Mouse (Mus musculus): ENCODE results near the gene Gucy2c. TPM values are rescaled to one million over a fixed set of nuclear protein-coding genes. Genes with fewer than 3 reads are reported as not detected.

The Gucy2c gene
- polyA plus RNA-seq, 1 experiment from 2014 or later, result 0.18 TPM

DNA sequence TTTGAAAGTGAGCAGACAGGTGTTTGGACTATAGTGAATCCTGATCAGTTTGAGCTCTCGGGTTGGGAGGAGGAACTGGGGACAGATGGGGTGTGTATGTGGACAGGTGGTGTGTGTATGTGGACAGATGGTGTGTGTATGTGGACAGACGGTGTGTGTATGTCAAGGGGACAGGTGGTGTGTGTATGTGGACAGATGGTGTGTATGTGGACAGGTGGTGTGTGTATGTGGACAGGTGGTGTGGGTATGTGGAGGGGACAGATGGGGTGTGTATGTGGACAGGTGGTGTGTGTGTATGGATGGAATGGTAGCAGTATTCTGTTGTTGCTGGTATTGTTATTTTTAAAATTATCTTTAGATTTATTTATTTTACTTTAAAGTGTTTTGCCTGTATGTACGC, 79.7 kb downstream of the Gucy2c start:
- H3K9ac ChIP-seq (ENCODE audit: low read length), result no peak overlapping the region
- ATAC-seq, result no peak

DNA sequence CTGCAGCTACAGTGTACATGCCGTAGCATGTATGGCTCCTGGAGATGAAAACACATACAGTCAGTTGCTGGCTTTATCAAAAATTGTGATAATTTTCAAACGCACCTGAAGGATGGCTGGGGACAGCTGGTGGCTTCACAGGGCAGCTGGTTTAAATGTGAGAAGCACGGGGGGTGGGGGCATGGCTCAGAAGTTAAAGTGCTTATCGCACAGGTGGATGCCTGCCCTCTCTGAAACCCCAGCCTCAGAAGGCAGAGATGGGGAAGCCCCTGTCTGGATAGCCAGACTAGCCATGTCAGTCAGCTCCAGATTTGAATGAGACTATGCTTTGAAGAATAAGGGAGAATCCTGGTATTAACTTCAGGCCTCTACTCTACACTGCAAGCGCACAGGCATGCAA, 80.4 kb downstream of the Gucy2c start:
- Histone ChIP-seq H3K4me2 (ENCODE audit: low read length) (no peak overlapping the region), H3K27ac (ENCODE audit: low read depth, low read length) (no peak overlapping the region), H3K36me3 (ENCODE audit: control insufficient read depth, insufficient read depth, low read length) (no peaks in the 10 kb centered on the region), H3K27me3 (replicated peaks; ENCODE audit: control insufficient read depth, insufficient read depth, low read length) (no peaks in the 10 kb centered on the region), H3K4me1 (ENCODE audit: control insufficient read depth, insufficient read depth, low read length) (no peaks in the 10 kb centered on the region), H3K9ac (ENCODE audit: low read length) (no peak overlapping the region), H3K9me3 (replicated peaks; ENCODE audit: control insufficient read depth, low read length) (no peaks in the 10 kb centered on the region), H3K4me3 (ENCODE audit: low read depth, low read length) (no peak overlapping the region)
- WGBS, result 86% methylated on average over 5 of the region's 5 CpGs
- no peak for DNase-seq (ENCODE audit: low spot score)
- no peak for ATAC-seq

More for the DNA sequence above, 79.7 kb downstream of the Gucy2c start:
- Histone ChIP-seq H3K36me3 (ENCODE audit: control insufficient read depth, insufficient read depth, low read length) (no peaks in the 10 kb centered on the region), H3K4me3 (ENCODE audit: low read depth, low read length) (no peak overlapping the region), H3K9me3 (replicated peaks; ENCODE audit: control insufficient read depth, low read length) (no peaks in the 10 kb centered on the region), H3K27ac (ENCODE audit: low read depth, low read length) (no peak overlapping the region), H3K4me2 (ENCODE audit: low read length) (no peak overlapping the region), H3K27me3 (replicated peaks; ENCODE audit: control insufficient read depth, insufficient read depth, low read length) (no peaks in the 10 kb centered on the region), H3K4me1 (ENCODE audit: control insufficient read depth, insufficient read depth, low read length) (no peaks in the 10 kb centered on the region)
- no peak for DNase-seq (ENCODE audit: low spot score)
- 83% methylated on average over 3 of the region's 3 CpGs for WGBS

GRCm38 (mm10) chr6:136691314-136691713, 90.3 kb downstream of the Gucy2c start:
- Histone ChIP-seq H3K9me3 (replicated peaks; ENCODE audit: control insufficient read depth, low read length) (no peaks in the 10 kb centered on the region), H3K27ac (ENCODE audit: low read depth, low read length) (no peak overlapping the region), H3K4me3 (ENCODE audit: low read depth, low read length) (no peak overlapping the region), H3K9ac (ENCODE audit: low read length) (no peak overlapping the region), H3K27me3 (replicated peaks; ENCODE audit: control insufficient read depth, insufficient read depth, low read length) (no peaks in the 10 kb centered on the region), H3K36me3 (ENCODE audit: control insufficient read depth, insufficient read depth, low read length) (no peaks in the 10 kb centered on the region), H3K4me2 (ENCODE audit: low read length) (no peak overlapping the region), H3K4me1 (ENCODE audit: control insufficient read depth, insufficient read depth, low read length) (no peaks in the 10 kb centered on the region)
- DNase-seq (ENCODE audit: low spot score), result no peak
- no peak for ATAC-seq
- 92% methylated on average over 6 of the region's 6 CpGs for WGBS

GRCm38 (mm10) chr6:136690527-136690926, 91.0 kb downstream of the Gucy2c start:
- Histone ChIP-seq H3K27ac (ENCODE audit: low read depth, low read length) (no peak overlapping the region), H3K9ac (ENCODE audit: low read length) (no peak overlapping the region), H3K4me3 (ENCODE audit: low read depth, low read length) (no peak overlapping the region), H3K4me1 (ENCODE audit: control insufficient read depth, insufficient read depth, low read length) (no peaks in the 10 kb centered on the region), H3K27me3 (replicated peaks; ENCODE audit: control insufficient read depth, insufficient read depth, low read length) (no peaks in the 10 kb centered on the region), H3K9me3 (replicated peaks; ENCODE audit: control insufficient read depth, low read length) (no peaks in the 10 kb centered on the region), H3K36me3 (ENCODE audit: control insufficient read depth, insufficient read depth, low read length) (no peaks in the 10 kb centered on the region), H3K4me2 (ENCODE audit: low read length) (no peak overlapping the region)
- DNase-seq (ENCODE audit: low spot score) (no peak), ATAC-seq (no peak)
- WGBS, result 85% methylated on average over 5 of the region's 5 CpGs

- Histone ChIP-seq H3K9ac (ENCODE audit: low read length) (no peak overlapping the region), H3K4me1 (ENCODE audit: control insufficient read depth, insufficient read depth, low read length) (no peaks in the 10 kb centered on the region), H3K27me3 (replicated peaks; ENCODE audit: control insufficient read depth, insufficient read depth, low read length) (no peaks in the 10 kb centered on the region), H3K4me3 (ENCODE audit: low read depth, low read length) (no peak overlapping the region), H3K36me3 (ENCODE audit: control insufficient read depth, insufficient read depth, low read length) (no peaks in the 10 kb centered on the region), H3K9me3 (replicated peaks; ENCODE audit: control insufficient read depth, low read length) (no peaks in the 10 kb centered on the region), H3K4me2 (ENCODE audit: low read length) (no peak overlapping the region), H3K27ac (ENCODE audit: low read depth, low read length) (no peak overlapping the region)
- 76% methylated on average over 15 of the region's 15 CpGs for WGBS
- ATAC-seq, result no peak
- no peak for DNase-seq (ENCODE audit: low spot score)
These were observed 91.7 kb downstream of the Gucy2c start for GRCm38 (mm10) chr6:136689790-136690413.

GRCm38 (mm10) chr6:136685433-136685832, 96.1 kb downstream of the Gucy2c start:
- WGBS, result 83% methylated on average over 5 of the region's 5 CpGs
- H3K4me3 ChIP-seq (ENCODE audit: low read depth, low read length), result no peak overlapping the region
- no peak for DNase-seq (ENCODE audit: low spot score)
- H3K27ac ChIP-seq (ENCODE audit: low read depth, low read length), result no peak overlapping the region
- no peaks in the 10 kb centered on the region for H3K9me3 ChIP-seq (replicated peaks; ENCODE audit: control insufficient read depth, low read length)
- no peak for ATAC-seq
- no peaks in the 10 kb centered on the region for H3K36me3 ChIP-seq (ENCODE audit: control insufficient read depth, insufficient read depth, low read length)
- H3K4me1 ChIP-seq (ENCODE audit: control insufficient read depth, insufficient read depth, low read length), result no peaks in the 10 kb centered on the region
- H3K4me2 ChIP-seq (ENCODE audit: low read length), result no peak overlapping the region
- no peak overlapping the region for H3K9ac ChIP-seq (ENCODE audit: low read length)
- H3K27me3 ChIP-seq (replicated peaks; ENCODE audit: control insufficient read depth, insufficient read depth, low read length), result no peaks in the 10 kb centered on the region

- 87% methylated on average over 11 of the region's 11 CpGs for WGBS
- DNase-seq (ENCODE audit: low spot score), result no peak
These were observed 97.9 kb downstream of the Gucy2c start for GRCm38 (mm10) chr6:136683410-136684334.

GRCm38 (mm10) chr6:136679381-136679780, 102.2 kb downstream of the Gucy2c start:
- WGBS, result 33% methylated on average over 2 of the region's 2 CpGs
- Histone ChIP-seq H3K36me3 (ENCODE audit: control insufficient read depth, insufficient read depth, low read length) (no peaks in the 10 kb centered on the region), H3K4me2 (ENCODE audit: low read length) (no peak overlapping the region), H3K27me3 (replicated peaks; ENCODE audit: control insufficient read depth, insufficient read depth, low read length) (no peaks in the 10 kb centered on the region), H3K9me3 (replicated peaks; ENCODE audit: control insufficient read depth, low read length) (no peaks in the 10 kb centered on the region), H3K4me3 (ENCODE audit: low read depth, low read length) (no peak overlapping the region), H3K9ac (ENCODE audit: low read length) (no peak overlapping the region), H3K27ac (ENCODE audit: low read depth, low read length) (no peak overlapping the region), H3K4me1 (ENCODE audit: control insufficient read depth, insufficient read depth, low read length) (no peaks in the 10 kb centered on the region)
- no peak for DNase-seq (ENCODE audit: low spot score)
- ATAC-seq, result no peak

More at GRCm38 (mm10) chr6:136683410-136684334, 97.9 kb downstream of the Gucy2c start:
- no peaks in the 10 kb centered on the region for H3K9me3 ChIP-seq (replicated peaks; ENCODE audit: control insufficient read depth, low read length)
- H3K36me3 ChIP-seq (ENCODE audit: control insufficient read depth, insufficient read depth, low read length), result no peaks in the 10 kb centered on the region
- H3K4me2 ChIP-seq (ENCODE audit: low read length), result no peak overlapping the region
- ATAC-seq, result no peak
- no peak overlapping the region for H3K27ac ChIP-seq (ENCODE audit: low read depth, low read length)
- no peaks in the 10 kb centered on the region for H3K27me3 ChIP-seq (replicated peaks; ENCODE audit: control insufficient read depth, insufficient read depth, low read length)
- no peaks in the 10 kb centered on the region for H3K4me1 ChIP-seq (ENCODE audit: control insufficient read depth, insufficient read depth, low read length)
- no peak overlapping the region for H3K4me3 ChIP-seq (ENCODE audit: low read depth, low read length)
- H3K9ac ChIP-seq (ENCODE audit: low read length), result no peak overlapping the region

DNA sequence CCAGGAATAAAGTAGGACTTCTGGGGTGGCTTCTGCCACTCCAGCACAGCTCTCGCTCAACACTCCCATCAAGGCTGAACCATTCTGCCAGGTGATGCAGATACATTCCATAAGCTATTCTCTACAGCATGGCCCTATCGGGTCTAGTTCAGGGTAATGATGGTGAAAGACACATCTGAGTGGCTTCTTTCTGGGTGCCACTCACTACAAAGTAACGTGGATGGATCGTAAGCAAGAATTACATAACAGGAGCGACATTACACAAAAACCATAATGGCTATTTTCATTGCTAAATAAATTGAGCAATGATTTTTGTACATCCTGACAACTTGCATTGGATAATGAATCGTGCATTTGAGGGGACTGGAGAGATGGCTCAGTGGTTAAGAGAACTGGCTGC, 106.6 kb downstream of the Gucy2c start:
- H3K9me3 ChIP-seq (replicated peaks; ENCODE audit: control insufficient read depth, low read length), result no peaks in the 10 kb centered on the region
- H3K4me3 ChIP-seq (ENCODE audit: low read depth, low read length), result no peak overlapping the region
- H3K9ac ChIP-seq (ENCODE audit: low read length), result no peak overlapping the region
- H3K4me1 ChIP-seq (ENCODE audit: control insufficient read depth, insufficient read depth, low read length), result no peaks in the 10 kb centered on the region
- no peak for ATAC-seq
- no peaks in the 10 kb centered on the region for H3K36me3 ChIP-seq (ENCODE audit: control insufficient read depth, insufficient read depth, low read length)
- H3K27ac ChIP-seq (ENCODE audit: low read depth, low read length), result no peak overlapping the region
- H3K27me3 ChIP-seq (replicated peaks; ENCODE audit: control insufficient read depth, insufficient read depth, low read length), result no peaks in the 10 kb centered on the region
- WGBS, result 90% methylated on average over 6 of the region's 6 CpGs
- H3K4me2 ChIP-seq (ENCODE audit: low read length), result no peak overlapping the region
- DNase-seq (ENCODE audit: low spot score), result no peak
